Mouse (Mus musculus) CH12.LX (cell line): ENCODE results near the gene Trdn. TPM values are rescaled to one million over a fixed set of nuclear protein-coding genes. Genes with fewer than 3 reads are reported as not detected.

Experiments
- DNase-seq: peaks from one replicate; pipeline ENCODE4 v3.0.0-alpha.2; 2013; ENCODE audit errors: extremely low read depth
- H3K27ac ChIP-seq: 2 replicates; pipeline ENCODE4 v1.5.1; 2012; ENCODE audit warnings: low read depth, mild to moderate bottlenecking, control low read depth, moderate library complexity; ENCODE audit not compliant: insufficient read depth
- H3K27me3 ChIP-seq: replicated peaks from 2 replicates; pipeline ENCODE3; 2012; ENCODE audit warnings: inconsistent platforms
- H3K36me3 ChIP-seq, 2 experiments: replicated peaks in 1 of 2; 2 replicates each; pipeline versions ENCODE3 to v1.6.1; 2012; ENCODE audit warnings: inconsistent platforms in 1 of 2, low read length in 1 of 2, mild to moderate bottlenecking in 1 of 2, mixed read lengths in 1 of 2, moderate library complexity in 1 of 2; ENCODE audit not compliant: control insufficient read depth in 1 of 2, insufficient read depth in 1 of 2
- H3K4me1 ChIP-seq, 2 experiments: 2 replicates each; pipeline ENCODE4 v1.6.1; 2012; ENCODE audit warnings: inconsistent platforms in 1 of 2, moderate library complexity in 1 of 2; ENCODE audit not compliant: insufficient read depth in 2 of 2, control insufficient read depth in 1 of 2
- H3K4me2 ChIP-seq: 2 replicates; pipeline ENCODE4 v1.6.1; 2012; ENCODE audit warnings: low read depth, mild to moderate bottlenecking, control low read depth; ENCODE audit not compliant: poor library complexity, insufficient read depth, severe bottlenecking
- H3K4me3 ChIP-seq, 3 experiments: fragments of 150-350 bp in 1 of 3; sonication (generic) in 1 of 3; replicated peaks in 1 of 3; 2 replicates each; pipeline versions ENCODE3 to v1.5.1; 2011 to 2012; ENCODE audit warnings: low read depth in 2 of 3, low read length in 2 of 3, mild to moderate bottlenecking in 2 of 3, moderate library complexity in 2 of 3, control low read depth in 1 of 3, improper control_type of control experiment in 1 of 3, inconsistent platforms in 1 of 3, mixed read lengths in 1 of 3; ENCODE audit not compliant: poor library complexity in 1 of 3
- H3K79me2 ChIP-seq: replicated peaks from 2 replicates; pipeline ENCODE4 v1.6.1; 2012; ENCODE audit warnings: mild to moderate bottlenecking, moderate library complexity; ENCODE audit not compliant: control insufficient read depth, poor library complexity, insufficient read depth, severe bottlenecking; ENCODE audit errors: extremely low read depth
- H3K9ac ChIP-seq: 2 replicates; pipeline ENCODE4 v1.6.1; 2012; ENCODE audit warnings: low read depth, mild to moderate bottlenecking, control low read depth, moderate library complexity; ENCODE audit not compliant: insufficient read depth
- H3K9me3 ChIP-seq: replicated peaks from 2 replicates; pipeline ENCODE3; 2012; ENCODE audit warnings: low read length, inconsistent platforms, mixed read lengths
- BHLHE40 ChIP-seq: IDR thresholded peaks from 2 replicates; pipeline ENCODE4 v1.6.1; 2011; ENCODE audit warnings: mild to moderate bottlenecking, low read depth, low read length, improper control_type of control experiment
- CHD1 ChIP-seq: IDR thresholded peaks from 2 replicates; pipeline ENCODE4 v1.6.1; 2012; ENCODE audit warnings: low read depth, low read length, improper control_type of control experiment, inconsistent platforms
- CHD2 ChIP-seq: IDR thresholded peaks from 2 replicates; pipeline ENCODE4 v1.6.1; 2011; ENCODE audit warnings: low read length, improper control_type of control experiment
- E2F4 ChIP-seq: IDR thresholded peaks from 2 replicates; pipeline ENCODE4 v1.6.1; 2011; ENCODE audit warnings: low read depth, low read length, improper control_type of control experiment; ENCODE audit not compliant: insufficient replicate concordance
- ELF1 ChIP-seq: IDR thresholded peaks from 2 replicates; pipeline ENCODE4 v1.6.1; 2014; ENCODE audit warnings: low read depth, mild to moderate bottlenecking, inconsistent platforms, low read length, improper control_type of control experiment
- KAT2A ChIP-seq: IDR thresholded peaks from 2 replicates; pipeline ENCODE4 v1.6.1; 2012; ENCODE audit warnings: low read length, improper control_type of control experiment, inconsistent platforms; ENCODE audit not compliant: insufficient replicate concordance
- MAZ ChIP-seq: IDR thresholded peaks from 2 replicates; pipeline ENCODE4 v1.6.1; 2012; ENCODE audit warnings: low read depth, mild to moderate bottlenecking, inconsistent platforms, low read length, improper control_type of control experiment, moderate library complexity
- MXI1 ChIP-seq: IDR thresholded peaks from 2 replicates; pipeline ENCODE4 v1.6.1; 2011; ENCODE audit warnings: mild to moderate bottlenecking, low read depth, low read length, improper control_type of control experiment
- MYC ChIP-seq: IDR thresholded peaks from 2 replicates; pipeline ENCODE4 v1.6.1; 2011; ENCODE audit warnings: low read depth, mild to moderate bottlenecking, improper control_type of control experiment, low read length
- SIN3A ChIP-seq: IDR thresholded peaks from 2 replicates; pipeline ENCODE4 v1.6.1; 2012; ENCODE audit warnings: low read length, improper control_type of control experiment, inconsistent platforms
- TBP ChIP-seq: conservative IDR thresholded peaks from 2 replicates; pipeline ENCODE4 v1.6.1; 2011; ENCODE audit warnings: low read depth, low read length, improper control_type of control experiment
- ZC3H11A ChIP-seq: IDR thresholded peaks from 2 replicates; pipeline ENCODE4 v1.6.1; 2012; ENCODE audit warnings: low read depth, mild to moderate bottlenecking, inconsistent platforms, low read length, improper control_type of control experiment
- ZNF384 ChIP-seq: IDR thresholded peaks from 2 replicates; pipeline ENCODE4 v1.6.1; 2012; ENCODE audit warnings: low read depth, low read length, improper control_type of control experiment, inconsistent platforms
- dilution Hi-C: fragments of 300-500 bp; cut with MboI; formaldehyde crosslinking; loops from 2 replicates; pipeline ENCODE4 v1.14.3; 2020; ENCODE audit warnings: low sequenced_read_pairs; ENCODE audit not compliant: extremely low pct_unique_long_range_greater_than_20kb, extremely low pct_ligation_motif_present
- in situ Hi-C: fragments of 300-500 bp; cut with MboI; formaldehyde crosslinking; loops from 3 replicates; pipeline ENCODE4 v1.14.3; 2019; ENCODE audit warnings: low sequenced_read_pairs, low pct_ligation_motif_present, low pct_unique_long_range_greater_than_20kb, mixed read lengths
- polyA plus RNA-seq: library from polyadenylated mRNA; unstranded; fragments of >175 nt; gene quantifications from 2 replicates; pipeline ENCODE4 v1.2.1, GENCODE M21; 2012; ENCODE audit warnings: low read depth; ENCODE audit not compliant: insufficient read length
- total RNA-seq, 2 experiments: library from RNA; depleted of rRNA; stranded (reverse); fragments of 300-350 nt in 1 of 2; fragments of >200 nt in 1 of 2; gene quantifications; 2 replicates each; pipeline ENCODE4 v1.2.3; 2012 to 2014

The Trdn gene
- total and polyA plus RNA-seq, 3 experiments = not detected

- TF ChIP-seq KAT2A = no peak
- TF ChIP-seq ZNF384 = no peak
- Histone ChIP-seq H3K27ac (no peak overlapping the region), H3K27me3 (no peaks in the 10 kb centered on the region), H3K9me3 (peaks cover 45% of the 10 kb centered on the region), H3K79me2 (no peaks in the 10 kb centered on the region), H3K36me3 (no peaks in the 10 kb centered on the region), H3K4me2 (no peak overlapping the region), H3K4me3 (no peak overlapping the region), H3K4me1 (no peaks in the 10 kb centered on the region), H3K9ac (no peak overlapping the region)
- in situ Hi-C loops (no loop called here), dilution Hi-C loops (no loop called here)
- no peak for DNase-seq
Measured at GRCm38 (mm10) chr10:33065566-33065965, 14.8 kb upstream of the Trdn start.

DNA sequence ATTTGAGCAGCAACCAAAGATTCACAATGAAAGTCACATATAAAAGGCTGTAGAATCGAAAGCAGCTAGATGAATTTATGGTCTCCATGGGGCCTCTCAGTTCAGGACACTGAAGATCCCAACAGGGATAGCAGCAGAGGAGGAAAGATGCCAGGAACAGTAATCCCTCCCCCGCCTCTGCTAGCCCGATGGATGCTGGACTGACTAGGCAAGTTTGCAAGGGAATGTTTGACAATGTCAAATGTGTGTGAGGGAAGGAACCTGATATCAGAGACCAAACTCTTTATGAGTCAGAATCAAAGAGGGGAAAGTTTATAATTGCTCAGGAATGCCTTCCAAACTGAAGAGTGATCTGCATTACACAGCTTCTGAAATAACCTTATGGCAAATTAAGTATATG is 7.2 kb upstream of the Trdn start:
- Histone ChIP-seq H3K4me2 (no peak overlapping the region), H3K79me2 (no peaks in the 10 kb centered on the region), H3K27me3 (no peaks in the 10 kb centered on the region), H3K36me3 (no peaks in the 10 kb centered on the region), H3K4me3 (no peak overlapping the region), H3K27ac (no peak overlapping the region), H3K4me1 (no peaks in the 10 kb centered on the region), H3K9ac (no peak overlapping the region), H3K9me3 (peaks cover 39% of the 10 kb centered on the region)
- DNase-seq = no peak
- no peak for TF ChIP-seq CHD2
- TF ChIP-seq ELF1 = no peak
- dilution Hi-C loops = no loop called here
- in situ Hi-C loops = no loop called here

GRCm38 (mm10) chr10:33082151-33082844 is 1.9 kb downstream of the Trdn start:
- Histone ChIP-seq H3K27ac (no peak overlapping the region), H3K9ac (no peak overlapping the region), H3K27me3 (no peaks in the 10 kb centered on the region), H3K4me3 (no peak overlapping the region), H3K4me2 (no peak overlapping the region), H3K9me3 (peaks cover 18% of the 10 kb centered on the region), H3K36me3 (no peaks in the 10 kb centered on the region), H3K79me2 (no peaks in the 10 kb centered on the region), H3K4me1 (no peaks in the 10 kb centered on the region)
- in situ Hi-C loops = no loop called here
- no peak for DNase-seq
- TF ChIP-seq CHD1 = no peak
- TF ChIP-seq E2F4 = no peak
- TF ChIP-seq KAT2A = no peak
- TF ChIP-seq BHLHE40 = no peak
- no peak for TF ChIP-seq TBP
- TF ChIP-seq MXI1 = no peak
- no peak for TF ChIP-seq SIN3A
- no peak for TF ChIP-seq MAZ
- TF ChIP-seq MYC = no peak
- TF ChIP-seq ZC3H11A = no peak
- dilution Hi-C loops = no loop called here
